Mouse (Mus musculus) kidney, adult 9 months (tissue): ENCODE data around the gene Gtf3c5.

Experiments used
- DNase-seq: peaks from one replicate; pipeline ENCODE4 v3.0.0; 2022

Gene Gtf3c5

GRCm38 (mm10) chr2:28566545-28566944 is 17.0 kb downstream of the Gtf3c5 start:
- DNase-seq, result peak; percentile 59

DNA sequence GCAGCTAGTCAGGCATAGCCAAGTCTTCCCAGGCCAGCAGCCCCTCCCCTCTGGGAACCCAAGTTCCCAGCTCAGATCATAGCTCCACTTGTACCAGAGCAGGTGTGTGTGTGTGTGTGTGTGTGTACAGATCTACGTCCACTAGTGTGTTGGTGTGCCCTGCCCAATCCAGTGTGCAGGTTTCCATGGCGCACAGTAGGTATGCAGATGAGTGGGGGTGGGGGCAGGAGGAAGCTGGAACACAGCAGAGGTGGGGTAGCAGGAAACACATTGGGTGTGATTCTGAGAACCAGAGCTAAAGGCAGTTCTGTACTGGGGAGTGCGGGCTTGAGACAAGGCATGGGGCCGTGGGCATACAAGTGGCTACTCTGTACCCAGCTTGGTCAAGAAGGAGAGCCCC is 19.2 kb downstream of the Gtf3c5 start:
- no peak for DNase-seq

GRCm38 (mm10) chr2:28563830-28564229 is 19.7 kb downstream of the Gtf3c5 start:
- DNase-seq, result no peak

DNA sequence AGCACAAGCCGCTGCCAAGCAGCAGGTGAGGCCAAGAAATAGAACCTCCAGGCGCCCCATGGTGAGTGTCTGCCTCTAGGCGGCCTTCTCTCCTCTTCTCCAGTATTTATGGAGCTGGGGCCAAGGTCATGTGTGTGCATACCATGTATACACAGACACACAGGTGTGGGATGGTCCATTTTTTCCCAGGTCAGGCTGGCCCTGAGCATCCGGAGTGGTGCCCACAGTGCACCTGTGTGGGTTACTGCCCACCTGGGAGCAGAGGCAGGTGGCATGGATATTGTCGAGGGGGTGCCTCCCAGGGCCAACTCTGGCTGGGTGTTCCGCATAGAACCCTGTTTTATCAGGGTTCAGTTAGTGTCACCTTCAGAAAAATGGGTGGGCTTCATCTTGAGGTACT is 20.2 kb downstream of the Gtf3c5 start, which contains the start of gene Cel:
Gene Cel (minus strand): TSS at position 101 of the 400 bp plus-strand sequence.
- DNase-seq, result no peak

- DNase-seq, result no peak
Measured at GRCm38 (mm10) chr2:28557452-28557851, 26.1 kb downstream of the Gtf3c5 start.

GRCm38 (mm10) chr2:28552301-28552700 is 31.2 kb downstream of the Gtf3c5 start:
- DNase-seq, result no peak

DNA sequence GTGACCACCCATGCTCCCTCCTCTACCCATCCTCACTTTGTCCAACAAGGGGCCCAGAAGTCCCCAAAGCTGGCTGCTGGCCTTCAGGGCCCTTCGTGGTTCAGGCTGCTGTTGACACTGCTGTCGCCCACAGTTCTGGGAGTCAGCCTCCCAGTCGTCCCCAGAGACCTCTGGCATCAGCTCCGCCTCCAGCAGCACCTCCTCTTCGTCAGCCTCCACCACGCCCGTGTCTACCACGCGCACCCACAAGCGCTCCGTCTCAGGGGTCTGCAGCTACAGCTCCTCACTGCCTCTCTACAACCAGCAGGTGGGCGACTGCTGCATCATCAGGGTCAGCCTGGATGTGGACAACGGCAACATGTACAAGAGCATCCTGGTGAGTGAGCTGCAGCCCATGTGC is 34.4 kb downstream of the Gtf3c5 start:
- no peak for DNase-seq

GRCm38 (mm10) chr2:28547237-28548172 is 36.0 kb downstream of the Gtf3c5 start:
- DNase-seq, result peak; percentile 90

DNA sequence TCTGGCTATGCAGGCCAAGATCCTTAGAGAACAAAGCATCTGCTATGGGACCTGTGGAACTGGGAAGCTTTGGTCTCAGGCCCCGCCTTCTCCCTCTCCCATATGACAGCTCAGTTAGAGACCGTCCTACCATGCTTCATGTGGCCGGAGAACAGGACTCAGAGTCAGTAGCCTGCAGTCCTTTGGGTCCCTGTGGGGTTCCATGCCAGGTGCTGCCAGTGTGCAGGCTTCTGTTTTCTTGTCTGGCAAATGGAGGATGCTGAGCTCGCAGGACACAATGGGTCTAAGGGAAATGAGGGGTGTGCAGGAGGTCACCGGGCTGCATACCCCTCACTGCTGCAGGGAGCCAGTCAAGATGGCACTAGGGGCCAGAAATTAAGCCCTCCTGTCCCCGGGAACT is 37.0 kb downstream of the Gtf3c5 start:
- no peak for DNase-seq

GRCm38 (mm10) chr2:28545976-28546375 is 37.6 kb downstream of the Gtf3c5 start:
- no peak for DNase-seq

DNA sequence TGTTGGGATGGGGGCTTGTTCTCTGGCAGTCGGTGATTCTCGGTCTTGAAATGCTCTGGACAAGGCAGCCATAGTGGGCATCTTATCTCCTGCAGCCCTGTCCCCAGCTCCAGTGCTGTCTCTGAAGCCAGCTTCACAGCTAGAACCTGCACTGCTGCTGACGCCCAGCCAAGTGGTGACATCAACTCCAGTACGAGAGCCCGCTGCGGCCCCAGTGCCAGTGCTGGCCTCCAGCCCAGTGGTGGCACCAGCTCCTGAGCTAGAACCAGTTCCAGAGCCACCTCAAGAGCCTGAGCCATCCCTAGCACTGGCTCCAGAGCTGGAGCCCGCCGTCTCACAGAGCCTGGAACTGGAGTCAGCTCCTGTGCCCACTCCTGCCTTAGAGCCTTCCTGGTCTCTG is 39.7 kb downstream of the Gtf3c5 start:
- no peak for DNase-seq

DNA sequence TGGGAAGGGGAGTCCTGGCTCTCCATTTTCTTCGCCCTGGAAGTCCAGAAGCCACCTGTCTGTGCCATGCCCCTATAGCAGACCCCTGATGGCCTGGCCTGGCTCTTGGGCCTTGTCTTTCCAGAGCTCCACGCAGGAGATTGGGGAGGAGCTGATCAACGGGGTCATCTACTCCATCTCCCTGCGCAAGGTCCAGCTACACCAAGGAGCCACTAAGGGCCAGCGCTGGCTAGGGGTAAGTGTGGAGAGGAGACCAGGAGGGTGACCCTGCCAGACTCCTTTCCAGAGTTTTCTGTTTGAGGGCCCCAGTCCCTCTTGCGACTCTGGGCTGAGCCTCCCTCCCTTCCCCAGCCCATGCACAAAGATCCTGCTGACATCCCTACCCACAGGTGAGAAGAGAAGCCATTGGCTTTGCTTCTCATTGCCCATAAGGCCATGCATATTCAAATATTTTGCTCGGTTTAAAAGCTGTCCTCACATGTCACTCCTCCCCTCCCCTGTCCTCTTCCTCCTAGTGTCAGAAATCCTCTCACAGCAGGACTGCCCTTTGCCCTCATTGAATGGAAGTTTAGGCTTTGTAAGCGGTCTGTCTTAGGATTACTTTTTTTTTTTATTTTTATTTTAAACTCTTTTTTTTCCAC is 42.8 kb downstream of the Gtf3c5 start:
- no peak for DNase-seq

GRCm38 (mm10) chr2:28539949-28540348 is 43.6 kb downstream of the Gtf3c5 start:
- no peak for DNase-seq

- DNase-seq, result peak; percentile 47
Measured at GRCm38 (mm10) chr2:28539206-28539605, 44.3 kb downstream of the Gtf3c5 start.

GRCm38 (mm10) chr2:28538817-28539128 is 44.8 kb downstream of the Gtf3c5 start:
- no peak for DNase-seq

DNA sequence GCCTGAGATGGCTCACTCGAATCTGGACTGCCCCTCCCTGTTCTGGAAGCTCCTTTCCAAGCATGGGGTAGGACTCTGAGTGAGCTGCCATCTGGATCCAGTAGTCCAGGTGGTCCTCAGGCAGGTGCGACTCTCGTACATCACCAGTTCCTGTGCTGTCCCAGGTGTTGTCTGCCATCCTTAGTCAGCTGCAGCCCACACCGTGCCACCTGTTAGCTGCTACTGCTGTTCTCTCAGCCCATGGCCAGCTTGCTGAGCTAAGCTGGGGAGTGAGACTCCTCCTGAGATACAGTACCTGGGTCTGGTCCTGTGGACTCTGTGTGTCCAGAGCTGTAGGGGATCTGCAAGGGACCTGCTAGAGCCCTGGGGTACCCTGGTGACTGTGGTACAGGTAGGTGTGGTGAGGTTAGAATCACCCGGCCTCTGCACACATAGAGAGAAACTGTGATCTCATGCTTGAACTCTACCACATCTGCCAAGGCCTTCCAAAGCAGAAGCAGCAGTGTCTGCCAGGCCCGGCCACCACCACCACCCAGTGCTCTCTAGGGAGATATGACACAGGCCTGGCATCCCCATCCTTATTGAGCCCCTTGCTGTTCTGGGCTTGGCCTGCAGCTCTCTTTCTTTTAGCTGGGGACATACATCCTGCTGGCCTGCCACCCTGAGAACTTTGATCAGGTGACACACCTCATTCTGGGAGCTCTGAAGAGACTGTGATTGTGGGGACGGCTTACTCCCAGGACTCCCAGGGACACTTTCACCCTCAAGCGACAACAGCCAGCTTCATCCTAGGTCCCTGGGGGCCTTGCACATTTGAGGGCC is 45.3 kb downstream of the Gtf3c5 start:
- DNase-seq, result no peak

GRCm38 (mm10) chr2:28537634-28537920 is 46.0 kb downstream of the Gtf3c5 start:
- DNase-seq, result no peak

DNA sequence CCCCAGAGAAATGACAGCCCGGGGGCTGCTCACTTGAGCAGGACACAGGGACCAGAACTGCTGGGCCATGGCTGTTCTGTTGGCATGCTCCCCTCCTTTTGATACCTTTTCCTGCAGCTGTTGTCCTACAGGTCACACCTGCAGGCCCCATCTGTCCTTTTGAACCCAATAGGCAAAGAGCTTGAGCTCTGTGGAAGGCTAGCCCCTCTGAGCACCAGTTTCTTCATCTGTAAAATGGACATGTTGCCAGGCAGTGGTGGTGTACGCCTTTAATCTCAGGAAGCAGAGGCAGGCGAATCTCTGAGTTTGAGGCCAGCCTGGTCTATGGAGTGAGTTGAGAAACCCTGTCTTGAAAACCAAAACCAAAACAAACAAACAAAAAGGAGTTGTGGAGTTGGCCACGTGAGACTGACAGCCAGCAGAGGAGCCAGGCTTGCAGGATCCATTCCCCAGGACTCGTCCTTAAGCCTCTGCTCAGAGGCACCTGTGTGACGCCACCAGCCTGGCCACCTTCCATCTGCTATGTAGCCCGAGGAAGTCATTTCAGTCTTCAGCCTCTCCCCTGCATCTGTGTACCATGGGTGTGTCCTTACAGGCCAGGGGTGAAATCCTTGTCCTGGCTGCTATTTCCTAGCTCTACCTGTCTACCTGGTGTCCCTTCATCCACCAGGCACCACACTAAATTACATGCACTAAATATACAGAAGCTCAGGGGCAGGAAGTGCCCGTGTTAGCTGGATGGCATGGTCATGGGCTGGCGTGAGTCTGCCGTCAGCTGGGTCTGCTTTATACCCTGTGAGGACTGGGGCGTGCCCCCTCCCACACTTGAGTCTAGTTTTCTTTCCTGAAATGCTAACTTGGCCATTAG is 46.6 kb downstream of the Gtf3c5 start:
- no peak for DNase-seq

DNA sequence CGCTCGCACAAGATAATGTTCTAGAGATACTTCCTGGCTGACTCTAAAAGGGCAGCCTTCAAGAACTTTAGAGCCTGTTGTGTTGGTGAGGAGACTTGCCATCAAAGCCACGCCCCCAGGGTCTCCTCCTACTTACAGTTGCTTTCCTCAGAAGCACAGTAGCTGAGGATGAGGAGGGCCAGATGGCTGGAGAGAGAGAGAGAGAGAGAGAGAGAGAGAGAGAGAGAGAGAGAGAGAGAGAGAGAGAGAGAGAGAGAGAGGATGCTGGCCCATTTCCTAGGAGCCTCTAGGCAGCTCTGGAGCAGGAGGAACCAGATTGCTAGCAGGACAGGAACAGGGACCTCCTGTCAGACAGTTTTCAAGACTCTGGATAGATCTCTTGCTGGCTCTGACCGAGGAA is 47.4 kb downstream of the Gtf3c5 start:
- no peak for DNase-seq

- DNase-seq, result no peak
Measured at GRCm38 (mm10) chr2:28535650-28536049, 47.9 kb downstream of the Gtf3c5 start.

- no peak for DNase-seq
Measured at GRCm38 (mm10) chr2:28535263-28535540, 48.3 kb downstream of the Gtf3c5 start.

- no peak for DNase-seq
Measured at GRCm38 (mm10) chr2:28534436-28535262, 48.9 kb downstream of the Gtf3c5 start.
